Mouse (Mus musculus) liver, adult 2 months (tissue): ENCODE measurements around the gene Nfkbib.

Experiments
- CTCF ChIP-seq: fragments of 200-500 bp; IDR thresholded peaks from 2 replicates; pipeline ENCODE4 v1.5.1; 2011; ENCODE audit warnings: low read depth, low read length, control low read depth
- POLR2A ChIP-seq: fragments of 200-500 bp; IDR thresholded peaks from 2 replicates; pipeline ENCODE4 v1.6.1; 2011; ENCODE audit warnings: low read length, control low read depth; ENCODE audit not compliant: insufficient read depth; ENCODE audit errors: extremely low read depth

DNA sequence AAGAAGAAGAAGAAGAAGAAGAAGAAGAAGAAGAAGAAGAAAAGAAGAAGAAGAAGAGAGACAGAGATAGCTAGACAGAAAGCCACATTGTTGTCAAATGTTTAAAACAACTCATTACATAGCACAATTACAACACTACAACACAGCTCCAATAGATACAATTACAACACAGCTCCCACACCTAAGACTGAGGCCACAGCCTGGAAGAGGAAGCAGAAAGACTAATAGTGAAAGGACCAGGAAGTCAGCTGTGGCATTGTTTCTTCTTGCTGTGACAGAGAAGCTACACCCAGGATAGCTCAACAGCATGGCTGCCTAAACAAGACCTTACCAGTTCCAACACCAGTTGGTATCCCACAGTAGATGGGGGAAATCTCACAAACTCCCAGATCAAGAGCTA lies 57.9 kb downstream of the Nfkbib start:
- TF ChIP-seq POLR2A (no peak), CTCF (no peak)
